Mouse (Mus musculus): ENCODE data around the gene Gprasp1.
"Not testable (repeated sequence)": the region's sequence is repeated elsewhere in the genome, so short reads cannot be mapped to it uniquely, and the experiment has no call there.

The Gprasp1 gene

GRCm38 (mm10) chrX:135835896-135836295 lies 93.4 kb downstream of the Gprasp1 start:
- DNase-seq (ENCODE audit: low read depth, low spot score) = not testable (repeated sequence)

GRCm38 (mm10) chrX:135837896-135838295 lies 95.4 kb downstream of the Gprasp1 start:
- DNase-seq (ENCODE audit: low read depth, low spot score) = no peak

DNA sequence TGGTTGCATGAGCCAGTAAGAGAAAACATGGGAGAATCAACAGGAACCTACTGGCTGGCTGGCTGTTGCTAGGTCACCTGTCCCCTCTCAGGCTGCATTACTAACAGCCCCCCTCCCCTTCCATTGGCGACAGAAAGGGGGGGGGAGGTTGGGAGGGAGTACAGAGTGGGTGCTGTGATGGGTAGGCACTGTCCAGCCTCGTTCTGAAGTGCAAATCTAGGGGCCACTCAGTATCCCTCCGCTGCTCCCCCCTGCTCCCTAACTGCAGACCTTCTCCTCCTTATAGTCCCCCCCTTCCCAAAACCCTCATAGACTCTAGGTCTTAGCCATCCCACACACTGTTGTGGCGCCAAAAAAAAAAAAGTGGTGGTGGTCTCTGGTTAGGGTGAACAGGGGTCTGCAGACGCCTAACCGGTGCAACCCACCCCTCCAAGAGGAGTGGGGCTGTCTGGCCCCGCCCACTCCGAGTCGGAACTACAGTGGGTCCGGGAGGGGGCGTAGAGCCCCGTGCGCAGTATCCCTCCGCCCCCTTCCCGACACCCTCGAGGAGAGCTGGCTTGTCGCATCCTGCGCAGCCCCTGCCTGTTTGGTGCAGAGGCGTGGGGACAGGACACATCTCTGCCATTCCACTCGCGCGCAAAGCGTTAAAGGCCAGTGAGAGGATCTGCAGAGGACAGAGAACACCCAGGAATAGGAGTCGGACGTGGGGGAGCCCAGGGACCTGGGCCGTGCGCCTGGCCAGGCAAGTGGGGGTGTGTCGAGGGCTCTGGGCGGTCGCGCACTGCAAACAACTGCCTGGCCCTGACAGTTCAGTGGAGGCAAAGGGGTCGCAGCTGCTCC lies 96.2 kb downstream of the Gprasp1 start, which contains the start of gene Gprasp2:
TSS of gene Gprasp2 (plus strand) at position 514 of the 840 bp plus-strand sequence.
- peak; percentile 43 for DNase-seq (ENCODE audit: low read depth, low spot score)

- DNase-seq (ENCODE audit: low read depth, low spot score) = peak; percentile 45
These were observed 97.2 kb downstream of the Gprasp1 start for GRCm38 (mm10) chrX:135839397-135840391.
